Mouse (Mus musculus): ENCODE results near the gene Fam71e1.
A peak's percentile ranks its signal among the peaks of the same experiment; 100 is the strongest.

Fam71e1 gene

GRCm38 (mm10) chr7:44534242-44534641 is 37.9 kb downstream of the Fam71e1 start:
- DNase-seq (ENCODE audit: low spot score in 2 of 2), result no peak

- DNase-seq (ENCODE audit: low spot score in 2 of 2), result peak in 1 of 2 experiments; percentile 18
Observed at GRCm38 (mm10) chr7:44534656-44535441, 38.5 kb downstream of the Fam71e1 start.

GRCm38 (mm10) chr7:44535657-44536589 is 39.5 kb downstream of the Fam71e1 start:
- peak in 1 of 2 experiments; percentile 15 for DNase-seq (ENCODE audit: low spot score in 2 of 2)

GRCm38 (mm10) chr7:44536590-44536968 is 40.2 kb downstream of the Fam71e1 start:
- DNase-seq (ENCODE audit: low spot score in 2 of 2), result peak in 1 of 2 experiments; percentile 50

- DNase-seq (ENCODE audit: low spot score in 2 of 2), result peak in 1 of 2 experiments; percentile 20
Observed at GRCm38 (mm10) chr7:44537009-44537408, 40.6 kb downstream of the Fam71e1 start.

- no peak for DNase-seq (ENCODE audit: low spot score in 2 of 2)
Observed at GRCm38 (mm10) chr7:44537496-44537895, 41.1 kb downstream of the Fam71e1 start.

GRCm38 (mm10) chr7:44538756-44539624 is 42.6 kb downstream of the Fam71e1 start:
- DNase-seq (ENCODE audit: low spot score in 2 of 2), result no peak

GRCm38 (mm10) chr7:44542555-44542954 is 46.2 kb downstream of the Fam71e1 start:
- no peak for DNase-seq (ENCODE audit: low spot score in 2 of 2)

- no peak for DNase-seq (ENCODE audit: low spot score in 2 of 2)
Observed at GRCm38 (mm10) chr7:44543071-44543470, 46.7 kb downstream of the Fam71e1 start.

- DNase-seq (ENCODE audit: low spot score in 2 of 2), result no peak
Observed at GRCm38 (mm10) chr7:44546274-44546673, 49.9 kb downstream of the Fam71e1 start.

- DNase-seq (ENCODE audit: low spot score in 2 of 2), result no peak
Observed at GRCm38 (mm10) chr7:44547041-44547440, 50.7 kb downstream of the Fam71e1 start.

GRCm38 (mm10) chr7:44547725-44548124 is 51.3 kb downstream of the Fam71e1 start:
- no peak for DNase-seq (ENCODE audit: low spot score in 2 of 2)

- peak; percentile 99 to 100 for DNase-seq (ENCODE audit: low spot score in 2 of 2)
Observed at GRCm38 (mm10) chr7:44548497-44549087, 52.2 kb downstream of the Fam71e1 start, which contains the start of gene Pold1. Pold1 (minus strand) TSS chr7:44548849.

GRCm38 (mm10) chr7:44549621-44550408 is 53.4 kb downstream of the Fam71e1 start:
- no peak for DNase-seq (ENCODE audit: low spot score in 2 of 2)

- DNase-seq (ENCODE audit: low spot score in 2 of 2), result no peak
Observed at GRCm38 (mm10) chr7:44550409-44550678, 54.0 kb downstream of the Fam71e1 start.

All from right cerebral cortex, postnatal 10 days (tissue).